Mouse (Mus musculus): ENCODE results near the gene Arhgap22.

Gene Arhgap22

DNA sequence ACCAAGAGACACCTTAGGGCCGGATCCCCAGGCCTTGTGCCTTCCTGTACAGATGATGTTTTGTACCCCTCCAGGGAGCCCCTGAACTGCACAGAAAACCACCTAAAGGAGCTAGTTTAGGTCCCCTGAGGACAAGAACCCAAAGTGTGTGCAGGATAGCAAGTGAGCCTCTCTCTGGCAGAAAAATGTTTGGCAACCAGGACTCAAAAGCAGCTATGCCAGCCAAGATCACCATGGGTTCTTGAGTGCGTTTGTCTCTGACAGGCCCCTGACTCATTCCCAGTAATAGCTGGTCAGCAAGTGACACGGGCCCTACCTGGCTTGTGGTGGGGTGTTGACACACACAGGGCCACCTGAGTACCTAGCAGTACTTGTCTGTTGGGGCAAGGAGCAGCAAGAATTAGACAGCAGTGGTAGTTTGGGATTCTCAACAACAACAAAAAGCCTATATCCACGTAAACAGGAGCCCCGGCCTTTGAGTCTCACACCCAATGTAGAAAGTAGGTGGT is 115.5 kb downstream of the Arhgap22 start:
- no peak for DNase-seq (ENCODE audit: extremely low read depth, low read depth)

GRCm38 (mm10) chr14:33330986-33331385 is 117.2 kb downstream of the Arhgap22 start:
- no peak for DNase-seq (ENCODE audit: extremely low read depth, low read depth)

- no peak for DNase-seq (ENCODE audit: extremely low read depth, low read depth)
Observed at GRCm38 (mm10) chr14:33331627-33332026, 117.8 kb downstream of the Arhgap22 start.

- no peak for DNase-seq (ENCODE audit: extremely low read depth, low read depth)
Observed at GRCm38 (mm10) chr14:33333833-33334232, 120.0 kb downstream of the Arhgap22 start.

DNA sequence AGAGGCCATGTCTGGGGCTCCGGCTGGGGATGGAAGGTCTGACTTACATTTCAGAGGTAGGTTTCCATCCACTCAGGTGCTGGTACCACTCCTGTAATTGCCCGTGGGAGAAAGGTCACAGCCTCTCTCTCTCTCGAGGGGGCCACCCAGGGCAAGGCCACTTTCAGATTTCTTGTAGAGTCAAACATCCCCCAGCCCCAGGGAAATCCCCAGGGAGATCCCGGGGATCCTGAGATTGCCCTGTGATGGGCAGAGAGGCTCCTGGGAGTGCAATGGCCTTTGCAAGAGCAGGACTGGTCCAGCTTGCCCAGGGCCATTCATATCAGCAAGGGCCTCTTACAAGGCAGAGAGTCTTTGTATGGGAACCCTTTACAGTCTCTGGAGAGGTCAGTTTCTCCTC is 120.6 kb downstream of the Arhgap22 start:
- no peak for DNase-seq (ENCODE audit: extremely low read depth, low read depth)

- DNase-seq (ENCODE audit: extremely low read depth, low read depth) = no peak
Observed at GRCm38 (mm10) chr14:33335733-33336132, 121.9 kb downstream of the Arhgap22 start.

GRCm38 (mm10) chr14:33338684-33339083 is 124.9 kb downstream of the Arhgap22 start:
- no peak for DNase-seq (ENCODE audit: extremely low read depth, low read depth)

GRCm38 (mm10) chr14:33343131-33343725 is 129.4 kb downstream of the Arhgap22 start:
- no peak for DNase-seq (ENCODE audit: extremely low read depth, low read depth)

GRCm38 (mm10) chr14:33346546-33346945 is 132.7 kb downstream of the Arhgap22 start:
- DNase-seq (ENCODE audit: extremely low read depth, low read depth) = no peak

DNA sequence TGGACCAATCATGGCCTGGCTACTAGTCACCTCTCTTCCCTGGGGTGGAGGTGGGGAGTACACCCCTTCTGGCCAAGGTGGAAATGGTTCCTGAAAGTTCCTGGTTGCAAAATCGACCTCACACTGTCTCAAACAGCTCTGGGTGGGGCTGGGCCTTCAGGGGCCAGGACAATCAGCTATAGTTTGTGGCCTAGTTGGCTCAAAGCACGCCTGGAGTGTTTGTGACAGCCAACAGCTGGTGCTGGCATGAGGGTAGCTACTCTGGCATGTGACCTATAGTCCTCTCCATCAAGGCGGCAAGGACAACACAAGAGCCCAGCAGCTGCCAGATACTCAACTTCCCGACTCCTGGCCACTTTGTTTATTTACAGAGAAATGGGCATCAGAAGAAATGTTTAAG is 133.9 kb downstream of the Arhgap22 start:
- no peak for DNase-seq (ENCODE audit: extremely low read depth, low read depth)

DNA sequence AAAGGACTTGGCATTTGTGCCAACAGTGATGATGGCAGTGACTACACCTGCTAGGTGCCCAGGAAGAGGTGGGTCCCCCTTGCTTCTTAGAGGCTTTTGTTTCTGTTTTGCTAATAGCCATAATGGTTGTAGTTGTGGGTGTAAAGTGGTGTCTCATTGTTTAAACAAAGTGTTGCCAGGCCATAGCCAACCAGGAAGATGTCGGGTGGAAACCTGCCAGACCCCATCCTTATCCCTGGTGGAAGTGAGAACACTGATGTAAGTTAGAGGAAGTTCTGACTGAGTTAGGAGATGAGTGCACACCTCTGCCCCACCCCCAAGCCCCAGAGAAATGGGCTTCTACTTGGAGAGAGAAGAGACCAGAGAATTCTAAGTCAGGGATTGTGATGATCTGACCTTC is 134.3 kb downstream of the Arhgap22 start:
- DNase-seq (ENCODE audit: extremely low read depth, low read depth) = no peak

DNA sequence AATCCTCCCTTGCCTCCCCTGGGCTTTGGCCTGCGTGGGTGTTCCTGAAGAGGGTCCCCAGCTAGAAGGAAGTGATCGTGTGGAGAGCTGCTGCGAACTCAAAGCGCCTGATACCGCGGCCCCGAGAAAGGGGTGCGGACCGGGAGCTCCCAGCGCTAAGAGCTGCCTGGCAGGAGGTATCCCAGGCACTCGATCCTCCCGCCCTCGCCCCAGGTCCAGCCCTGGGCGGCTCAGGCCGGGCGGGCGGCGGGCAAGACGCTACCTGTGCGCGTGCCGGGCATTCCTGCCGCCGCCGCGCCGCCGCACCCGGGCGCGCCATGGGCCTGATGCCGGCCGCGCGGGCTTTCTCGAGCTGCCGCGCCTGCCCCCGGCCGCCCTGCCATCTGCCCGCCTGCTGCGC is 137.2 kb downstream of the Arhgap22 start:
- no peak for DNase-seq (ENCODE audit: extremely low read depth, low read depth)

DNA sequence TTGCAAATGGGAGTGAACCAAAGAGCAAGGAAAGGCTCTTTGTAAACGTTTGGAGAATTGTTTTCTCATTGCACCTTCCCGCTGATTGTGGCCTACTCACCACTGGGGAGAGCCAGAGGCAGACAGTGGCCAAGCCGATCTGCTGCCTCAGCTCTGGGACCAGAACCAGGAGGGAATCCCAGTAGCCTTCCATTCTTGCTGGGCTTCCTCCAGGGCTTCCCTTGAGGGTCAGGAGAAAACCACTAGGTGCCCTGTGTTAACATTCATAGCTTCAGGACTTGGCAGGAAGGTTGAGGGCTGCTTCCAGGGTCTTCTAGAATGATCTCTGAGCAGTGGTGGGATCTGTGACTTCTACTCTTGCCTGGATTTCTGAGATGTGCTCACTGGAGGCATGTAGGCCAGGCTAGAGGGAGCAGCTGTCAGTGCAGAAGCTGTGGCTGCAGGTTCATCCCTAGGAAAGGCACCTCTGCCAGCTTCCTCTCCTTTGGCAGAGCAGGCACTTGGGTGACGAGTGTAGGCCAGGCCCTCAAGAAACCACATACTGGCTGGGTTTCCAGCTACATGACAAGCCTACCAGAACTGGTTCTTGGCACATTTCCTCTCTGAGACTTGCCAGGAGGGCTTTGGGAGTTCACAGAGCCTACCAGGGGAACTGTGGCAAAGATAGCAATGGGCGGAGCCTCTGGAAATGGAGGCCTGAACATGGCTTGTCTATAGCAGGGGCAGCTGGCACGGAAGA is 138.3 kb downstream of the Arhgap22 start:
- DNase-seq (ENCODE audit: extremely low read depth, low read depth) = no peak

DNA sequence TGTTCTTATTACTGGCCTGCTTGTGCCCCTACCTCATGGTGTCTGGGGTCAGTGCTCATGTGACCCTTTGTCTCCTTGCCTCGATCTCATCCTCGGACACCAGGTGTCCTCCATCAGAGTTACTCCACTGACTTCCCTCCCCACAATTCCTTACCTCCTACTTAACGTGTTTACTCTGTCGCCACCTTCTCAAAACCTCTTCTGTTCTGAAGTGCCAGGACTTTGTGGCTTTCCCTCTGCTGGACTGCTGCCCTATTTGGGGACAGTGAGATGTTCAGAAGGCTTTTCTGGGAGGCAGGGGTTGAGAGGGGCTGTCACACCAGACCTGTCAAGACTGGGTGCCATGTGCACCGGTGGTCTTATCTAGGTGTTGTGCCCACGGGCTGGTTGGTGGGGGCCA is 139.1 kb downstream of the Arhgap22 start:
- no peak for DNase-seq (ENCODE audit: extremely low read depth, low read depth)

DNA sequence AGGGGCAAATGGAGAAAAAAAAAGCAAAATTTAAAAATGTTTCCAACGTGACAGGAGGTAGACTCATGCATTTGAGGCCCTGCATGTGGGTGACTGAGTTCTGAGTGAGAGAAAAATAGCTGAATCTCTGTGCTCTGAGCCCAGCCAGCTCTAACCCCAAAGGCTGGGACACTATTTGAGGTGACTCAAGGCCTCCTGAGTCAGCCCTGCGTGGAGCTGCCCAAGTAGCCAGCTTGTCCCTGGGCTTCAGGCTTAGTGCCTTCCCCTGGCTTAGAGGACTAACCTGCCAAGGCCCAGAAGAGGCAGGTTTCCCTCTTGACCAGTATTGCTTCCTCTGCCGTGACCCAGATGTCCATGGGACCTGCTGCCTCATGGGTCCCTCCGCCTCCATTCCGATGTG is 141.4 kb downstream of the Arhgap22 start:
- DNase-seq (ENCODE audit: extremely low read depth, low read depth) = no peak

- no peak for DNase-seq (ENCODE audit: extremely low read depth, low read depth)
Observed at GRCm38 (mm10) chr14:33357600-33358368, 144.0 kb downstream of the Arhgap22 start.

DNA sequence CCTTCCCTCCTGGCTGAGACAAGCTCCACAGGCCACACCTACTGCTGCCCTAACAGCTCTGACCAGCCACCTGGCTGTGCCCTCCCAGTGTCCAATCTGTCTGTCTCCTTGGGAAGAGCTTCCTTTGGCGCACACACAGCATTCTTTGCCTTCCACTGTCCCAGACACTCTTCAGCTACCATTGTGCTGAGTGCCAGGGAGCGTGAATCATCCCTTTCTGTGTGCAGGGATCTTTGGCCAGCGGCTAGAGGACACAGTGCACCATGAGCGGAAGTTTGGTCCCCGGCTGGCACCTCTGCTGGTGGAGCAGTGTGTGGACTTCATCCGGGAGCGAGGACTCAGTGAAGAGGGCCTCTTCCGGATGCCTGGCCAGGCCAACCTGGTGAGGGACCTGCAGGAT is 145.1 kb downstream of the Arhgap22 start:
- no peak for DNase-seq (ENCODE audit: extremely low read depth, low read depth)

DNA sequence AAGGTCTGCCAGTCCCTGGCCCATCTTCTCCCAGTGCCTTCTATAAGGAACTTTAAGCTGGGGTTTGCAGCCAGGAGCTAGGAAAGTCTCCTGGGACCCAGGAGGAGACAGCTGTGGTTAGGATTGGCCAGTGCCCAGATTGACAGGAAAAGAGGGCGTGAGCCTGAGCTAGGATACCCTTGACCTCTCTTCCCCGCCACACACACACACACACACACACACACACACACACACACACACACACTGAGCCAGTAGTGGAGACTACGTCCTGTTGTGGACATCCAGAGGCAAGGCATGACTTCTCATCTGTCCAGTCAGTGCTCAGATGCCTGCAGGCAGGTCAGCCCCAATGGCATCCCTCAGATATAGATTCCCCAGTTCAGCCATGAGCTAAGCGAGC is 147.7 kb downstream of the Arhgap22 start:
- DNase-seq (ENCODE audit: extremely low read depth, low read depth) = no peak

- no peak for DNase-seq (ENCODE audit: extremely low read depth, low read depth)
Observed at GRCm38 (mm10) chr14:33362122-33362521, 148.3 kb downstream of the Arhgap22 start.

GRCm38 (mm10) chr14:33362807-33363206 is 149.0 kb downstream of the Arhgap22 start:
- DNase-seq (ENCODE audit: extremely low read depth, low read depth) = no peak

DNA sequence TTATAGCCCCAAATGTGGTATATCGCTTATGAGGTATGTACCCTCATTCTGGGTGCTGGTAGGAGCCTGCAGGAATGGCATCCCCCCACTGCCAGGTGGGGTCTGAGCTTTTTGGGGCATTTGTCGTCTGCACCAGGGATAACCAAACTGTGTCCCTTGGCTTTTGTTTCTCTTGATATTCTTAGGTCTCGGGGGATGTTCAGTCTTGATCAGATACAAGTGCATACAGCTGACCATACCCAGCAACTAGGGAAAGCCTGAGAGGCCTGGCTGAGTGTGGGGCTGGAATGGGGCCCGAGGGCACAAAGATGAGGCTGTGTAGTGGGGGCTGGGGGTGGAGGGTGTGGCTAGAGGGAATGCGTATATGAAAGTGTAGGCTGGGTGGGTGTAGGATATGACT is 149.8 kb downstream of the Arhgap22 start:
- no peak for DNase-seq (ENCODE audit: extremely low read depth, low read depth)

DNA sequence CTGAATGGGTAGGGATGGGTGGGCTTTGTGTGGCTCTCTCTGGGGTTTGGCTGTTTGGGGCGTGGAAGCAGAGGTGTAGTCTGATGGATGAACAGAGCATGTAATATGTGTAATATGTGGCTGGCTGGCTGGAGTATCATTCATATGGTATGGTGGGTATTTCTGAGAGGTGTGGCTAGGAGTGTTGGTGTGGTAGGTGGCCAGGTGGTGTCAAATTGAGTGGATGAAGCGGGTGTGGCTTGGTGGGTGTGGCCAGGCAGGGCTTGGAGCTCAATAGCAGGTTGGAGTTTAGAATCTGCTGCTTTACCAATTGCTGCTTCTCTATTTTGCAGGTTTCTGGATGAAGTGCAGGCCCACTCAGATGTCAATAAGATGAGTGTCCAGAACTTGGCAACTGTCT is 150.2 kb downstream of the Arhgap22 start:
- no peak for DNase-seq (ENCODE audit: extremely low read depth, low read depth)

All from MEL-GATA-1-ER (cell line).